Mouse (Mus musculus) activated CD4-positive, CD25-positive, alpha-beta regulatory T cell, adult 4 months (primary cell): ENCODE results near the gene Egln1. TPM values are rescaled to one million over a fixed set of nuclear protein-coding genes. Genes with fewer than 3 reads are reported as not detected.

Experiments used
- ATAC-seq: one replicate; pipeline ENCODE4 v1.8.0; 2017
- polyA plus RNA-seq, 2 experiments: library from polyadenylated mRNA; unstranded; fragments of 100-300 nt; shearing (Covaris generic); gene quantifications; one replicate each; pipeline ENCODE4 v1.2.1; 2017

Gene Egln1
- polyA plus RNA-seq: 10 to 100 TPM in 1 of 2 experiments, 1 to 10 TPM in 1; 9.3 to 12.4 TPM

DNA sequence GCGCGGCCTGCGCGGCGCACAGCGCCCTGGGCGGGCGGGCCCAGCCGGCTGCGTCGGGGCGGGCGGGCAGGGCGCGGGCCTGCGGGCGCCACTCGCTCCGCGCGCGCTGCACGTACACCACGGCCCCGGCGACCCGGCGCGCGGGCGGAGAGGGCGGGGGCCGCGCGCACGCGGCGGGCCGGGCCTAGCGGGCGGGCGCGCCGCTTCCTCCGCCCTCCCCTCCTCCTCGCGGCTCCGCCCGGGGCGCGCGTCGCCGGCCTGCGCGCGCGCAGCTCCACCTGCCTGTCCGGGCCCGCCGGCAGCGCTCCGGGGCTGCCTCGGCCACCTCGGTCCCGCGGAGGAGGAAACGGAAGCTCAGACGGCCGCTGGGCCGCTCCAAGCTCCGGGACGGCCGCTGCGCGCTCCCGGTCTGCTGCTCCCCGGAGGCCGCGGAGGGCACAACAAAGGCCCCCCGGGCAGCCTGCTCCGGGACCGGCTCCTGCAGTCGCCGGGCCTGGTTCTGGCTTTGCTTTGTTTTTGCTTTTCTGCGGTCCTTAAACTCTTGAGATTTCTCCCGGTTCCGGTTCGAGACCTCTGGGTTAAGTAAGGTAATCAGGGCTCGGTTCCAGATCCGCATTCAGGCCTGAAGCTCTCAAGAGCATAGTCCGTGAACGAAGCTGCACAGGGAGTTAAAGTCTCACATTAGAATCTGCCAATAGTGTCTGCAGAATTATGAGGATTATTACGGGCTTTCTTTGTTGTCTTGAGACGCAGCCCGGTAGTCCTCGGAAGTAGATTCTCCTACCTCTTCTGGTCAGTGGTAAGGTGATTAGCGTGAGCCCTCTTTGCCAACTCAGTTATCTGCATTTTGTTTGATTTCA, at the start of gene Egln1:
Egln1 (minus strand) TSS at position 116 of the 860 bp plus-strand sequence.
- peak; percentile 66 for ATAC-seq

- ATAC-seq: no peak
Measured at GRCm38 (mm10) chr8:124995776-124996175, 46.7 kb upstream of the Egln1 start.

GRCm38 (mm10) chr8:124991668-124991926, 42.5 kb upstream of the Egln1 start:
- no peak for ATAC-seq

DNA sequence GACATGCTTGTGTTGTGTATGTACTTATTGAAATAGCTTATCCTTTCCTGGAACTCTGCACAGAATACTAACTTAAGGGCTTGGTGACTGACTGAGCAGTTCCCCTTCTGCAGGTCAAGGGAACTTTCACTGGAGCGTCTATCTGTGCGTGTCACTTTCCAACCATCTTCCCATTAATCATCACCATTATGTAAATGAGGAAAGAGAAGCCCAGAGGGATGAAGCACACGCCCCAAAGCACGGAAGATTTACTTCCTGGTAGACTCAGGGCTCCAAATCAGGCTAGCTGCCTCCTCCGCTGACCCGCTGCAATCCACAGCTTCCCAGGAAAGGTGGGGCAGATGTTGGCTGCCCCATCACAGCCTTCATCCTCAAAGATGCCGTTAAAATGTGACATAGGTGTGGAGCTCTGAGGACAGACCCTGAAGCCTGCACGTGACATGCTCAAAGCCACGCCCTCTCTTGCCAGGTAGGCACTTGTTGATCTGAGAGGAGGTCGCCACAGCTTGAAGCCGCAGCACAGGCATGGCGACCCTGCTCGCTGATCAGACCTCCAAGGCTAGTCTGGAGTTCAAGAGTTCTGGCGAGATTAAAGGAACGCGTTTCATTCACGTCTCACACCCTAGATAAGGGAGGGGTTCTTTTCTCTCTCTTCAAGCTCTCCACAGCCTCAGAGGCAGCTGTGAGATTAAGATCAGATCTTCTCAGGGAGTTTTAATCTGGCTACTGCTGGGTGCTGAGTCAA, 42.0 kb upstream of the Egln1 start:
- no peak for ATAC-seq

GRCm38 (mm10) chr8:124980828-124981227, 31.7 kb upstream of the Egln1 start:
- ATAC-seq: no peak

- no peak for ATAC-seq
Measured at GRCm38 (mm10) chr8:124980036-124980435, 30.9 kb upstream of the Egln1 start.

GRCm38 (mm10) chr8:124978026-124978425, 28.9 kb upstream of the Egln1 start:
- ATAC-seq: no peak

GRCm38 (mm10) chr8:124976211-124976610, 27.1 kb upstream of the Egln1 start:
- no peak for ATAC-seq

GRCm38 (mm10) chr8:124974254-124974653, 25.1 kb upstream of the Egln1 start:
- ATAC-seq: no peak

DNA sequence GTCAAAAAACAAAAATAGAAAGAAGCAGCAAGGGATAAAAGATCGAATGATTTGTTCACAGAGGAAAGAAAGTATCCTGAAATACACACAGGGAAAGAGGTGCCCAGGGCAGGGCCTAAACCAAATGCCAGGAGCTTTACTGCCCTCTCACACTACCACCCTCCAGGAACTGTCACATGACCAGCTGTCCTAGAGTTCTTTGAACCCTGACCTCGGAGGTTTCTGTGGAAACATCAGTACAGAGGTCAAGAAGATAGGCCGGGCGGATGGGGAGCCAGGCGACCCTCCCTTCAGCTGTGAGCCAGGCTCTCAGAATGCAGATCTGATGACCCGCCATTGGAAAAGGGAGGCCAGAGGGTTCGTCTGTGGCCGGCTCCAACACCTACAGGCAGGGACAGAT, 24.1 kb upstream of the Egln1 start:
- no peak for ATAC-seq

DNA sequence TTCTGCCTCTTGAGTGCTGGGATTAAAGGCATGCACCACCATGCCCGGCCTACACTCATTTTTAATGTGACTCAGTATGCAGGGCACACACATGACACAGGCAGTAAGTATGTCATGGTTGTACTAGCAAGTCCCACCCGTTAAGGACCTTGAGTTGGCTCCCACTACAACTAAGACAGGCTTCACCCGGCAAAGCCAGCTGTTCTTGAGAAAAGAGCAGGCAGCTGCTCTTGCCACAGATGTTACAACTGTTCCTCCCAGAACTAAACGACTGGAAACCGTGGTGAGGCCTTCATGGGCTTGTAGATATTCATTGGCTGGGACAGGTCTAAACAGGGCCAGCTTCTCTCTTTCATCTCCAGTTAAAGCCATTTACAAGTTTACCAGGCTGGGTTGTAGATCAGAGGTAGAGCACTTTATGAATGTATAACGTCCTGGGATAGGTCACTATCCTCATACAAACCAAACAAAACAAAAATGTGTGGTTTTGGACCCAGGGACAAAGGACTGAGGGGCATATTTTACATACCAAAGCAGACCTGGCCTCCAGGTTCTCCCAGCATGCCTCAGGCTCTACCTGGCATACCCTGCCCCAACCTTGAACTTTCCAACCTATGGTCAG, 21.3 kb upstream of the Egln1 start:
- ATAC-seq: no peak

GRCm38 (mm10) chr8:124964966-124965365, 15.8 kb upstream of the Egln1 start:
- no peak for ATAC-seq

DNA sequence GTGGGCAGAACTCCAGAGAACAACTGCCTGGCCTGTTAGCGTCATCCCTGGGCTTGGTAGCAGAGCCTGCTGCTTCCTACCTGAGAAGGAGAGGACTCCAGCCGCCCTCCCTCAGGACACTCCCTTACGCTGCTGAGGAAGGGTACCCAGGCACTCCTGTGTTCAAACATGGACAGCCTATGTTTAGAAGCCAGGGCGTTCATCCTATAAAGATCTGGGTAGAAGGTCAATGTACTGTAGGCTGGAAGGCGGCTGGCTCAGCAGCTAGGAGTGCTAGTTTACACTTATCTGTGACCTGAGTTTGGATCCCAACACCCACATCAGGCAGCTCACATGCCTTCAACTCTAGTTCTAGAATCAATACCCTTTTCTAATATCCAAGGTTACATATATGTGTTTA, 14.1 kb upstream of the Egln1 start:
- no peak for ATAC-seq

DNA sequence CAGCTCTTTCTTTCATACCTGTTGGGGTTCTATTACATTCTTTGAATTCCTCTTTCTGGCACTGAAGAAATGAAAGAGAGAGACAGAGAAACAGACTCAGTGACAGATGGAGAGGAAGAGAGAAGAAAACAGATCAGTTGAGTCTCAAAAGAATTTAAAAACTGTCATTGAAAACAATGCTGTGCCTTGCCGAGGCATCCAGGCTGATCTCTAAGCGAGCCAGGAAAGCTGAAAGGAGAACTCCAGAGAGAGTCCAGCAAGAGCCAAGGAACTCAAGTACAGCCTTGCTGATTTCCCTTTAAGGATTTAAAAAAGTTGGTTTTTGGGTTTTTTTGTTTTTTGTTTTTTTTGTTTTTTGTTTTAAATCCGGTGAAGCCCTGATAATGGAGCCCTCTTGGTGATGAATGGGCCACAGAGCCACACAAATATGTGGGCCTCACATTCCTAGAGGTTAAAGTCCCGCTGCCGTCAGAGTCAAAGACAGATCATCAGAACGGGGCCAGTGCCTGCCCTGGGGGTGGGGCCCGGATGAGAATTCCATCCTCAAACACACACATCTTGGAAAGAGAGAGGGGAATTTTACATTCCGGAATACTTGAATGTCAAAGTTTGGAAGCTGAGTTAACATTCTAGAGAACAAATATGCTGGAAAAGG, 11.2 kb upstream of the Egln1 start:
- no peak for ATAC-seq

DNA sequence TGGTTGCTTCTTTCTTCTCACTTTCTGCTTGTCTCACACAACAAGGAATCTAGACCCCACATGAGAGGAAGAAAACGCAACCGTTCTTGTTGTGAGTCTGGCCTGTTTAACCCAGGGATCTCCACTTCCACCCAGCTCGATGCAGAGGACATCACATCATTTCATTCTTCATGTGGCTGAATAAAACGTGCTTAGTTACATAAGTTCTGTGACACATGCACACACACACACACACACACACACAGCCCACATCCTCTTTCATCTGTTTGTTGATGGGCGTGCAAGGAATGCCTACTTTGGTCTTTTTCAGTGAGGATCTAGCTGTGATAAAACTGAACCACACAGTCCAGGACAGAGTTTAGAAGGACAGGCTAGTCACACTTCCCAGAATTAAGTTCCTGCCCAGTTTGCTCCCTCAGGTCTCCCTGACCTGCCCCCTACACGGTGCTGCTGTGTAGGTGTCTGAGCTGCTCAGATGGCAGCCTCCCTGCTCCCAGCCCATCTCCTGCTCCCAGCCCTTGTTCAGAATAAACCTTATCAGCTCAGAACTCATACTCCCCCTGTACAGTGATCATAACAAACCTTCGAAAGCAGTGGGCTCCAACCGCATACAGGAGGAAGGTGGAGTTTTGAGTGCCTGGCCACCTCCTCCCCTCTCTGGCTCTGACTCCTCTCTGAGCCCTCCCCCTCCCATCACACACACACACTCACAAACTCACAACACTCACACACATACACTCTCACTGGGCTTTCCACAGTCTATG, 10.5 kb upstream of the Egln1 start:
- peak; percentile 80 for ATAC-seq

GRCm38 (mm10) chr8:124954572-124955082, 5.5 kb upstream of the Egln1 start:
- ATAC-seq: no peak

- no peak for ATAC-seq
Measured at GRCm38 (mm10) chr8:124953188-124953587, 4.1 kb upstream of the Egln1 start.

DNA sequence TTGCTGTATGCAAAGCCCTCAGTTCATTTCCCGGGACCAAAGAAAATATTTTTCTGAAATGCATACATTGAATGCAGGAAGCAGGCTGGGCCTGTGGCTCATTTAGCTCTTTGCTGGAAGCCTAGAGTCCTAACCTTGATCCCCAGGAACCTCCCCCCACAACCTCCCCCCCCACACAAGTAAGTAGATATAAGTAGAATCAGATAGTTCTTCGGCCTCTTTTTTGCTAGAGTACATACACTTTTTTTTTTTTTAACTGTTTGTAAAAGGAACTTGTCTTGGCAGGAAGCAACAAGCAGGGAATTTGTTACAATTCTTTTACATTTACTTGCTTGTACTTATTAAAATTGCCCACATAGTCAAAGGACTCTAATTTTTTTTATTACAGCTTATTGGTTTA, 1.7 kb upstream of the Egln1 start:
- ATAC-seq: no peak

DNA sequence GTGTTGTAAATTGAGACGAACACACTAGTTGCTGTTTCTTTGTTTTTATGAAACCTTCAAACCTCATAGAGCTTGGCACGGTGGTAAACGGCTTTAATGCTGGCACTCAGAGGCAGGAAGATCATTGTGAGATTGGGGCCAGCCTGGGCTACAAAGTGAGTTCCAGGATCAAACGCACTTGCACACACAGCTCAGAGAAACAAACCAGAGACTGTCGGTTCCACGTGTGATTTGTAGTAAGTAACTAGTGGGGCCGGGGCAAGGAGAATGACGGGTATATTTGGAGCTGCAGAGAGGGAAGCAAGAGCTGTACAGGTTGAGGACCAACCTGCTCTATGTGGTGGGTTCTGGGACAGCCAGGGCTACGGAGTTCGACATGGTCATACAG, 939 bp upstream of the Egln1 start:
- ATAC-seq: no peak

DNA sequence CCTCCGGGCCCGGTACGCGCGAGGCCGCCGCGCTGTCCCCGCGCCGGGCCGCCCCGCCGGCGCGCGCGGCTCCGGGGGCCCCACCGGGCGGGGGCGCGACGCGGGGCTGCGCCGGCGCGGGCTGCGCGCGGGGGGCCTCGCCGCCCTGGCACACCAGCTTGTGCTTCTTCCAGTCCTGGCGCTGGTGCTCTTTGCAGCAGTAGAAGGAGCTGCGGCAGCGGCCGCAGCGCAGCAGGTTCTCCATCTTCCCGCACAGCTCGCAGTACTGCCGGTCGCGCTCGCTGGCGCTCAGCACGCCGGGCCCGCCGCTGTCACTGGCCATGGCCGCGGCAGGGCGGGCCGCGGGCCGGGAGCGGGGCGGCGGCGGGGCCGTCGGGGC, 402 bp downstream of the Egln1 start:
- peak; percentile 8 for ATAC-seq

DNA sequence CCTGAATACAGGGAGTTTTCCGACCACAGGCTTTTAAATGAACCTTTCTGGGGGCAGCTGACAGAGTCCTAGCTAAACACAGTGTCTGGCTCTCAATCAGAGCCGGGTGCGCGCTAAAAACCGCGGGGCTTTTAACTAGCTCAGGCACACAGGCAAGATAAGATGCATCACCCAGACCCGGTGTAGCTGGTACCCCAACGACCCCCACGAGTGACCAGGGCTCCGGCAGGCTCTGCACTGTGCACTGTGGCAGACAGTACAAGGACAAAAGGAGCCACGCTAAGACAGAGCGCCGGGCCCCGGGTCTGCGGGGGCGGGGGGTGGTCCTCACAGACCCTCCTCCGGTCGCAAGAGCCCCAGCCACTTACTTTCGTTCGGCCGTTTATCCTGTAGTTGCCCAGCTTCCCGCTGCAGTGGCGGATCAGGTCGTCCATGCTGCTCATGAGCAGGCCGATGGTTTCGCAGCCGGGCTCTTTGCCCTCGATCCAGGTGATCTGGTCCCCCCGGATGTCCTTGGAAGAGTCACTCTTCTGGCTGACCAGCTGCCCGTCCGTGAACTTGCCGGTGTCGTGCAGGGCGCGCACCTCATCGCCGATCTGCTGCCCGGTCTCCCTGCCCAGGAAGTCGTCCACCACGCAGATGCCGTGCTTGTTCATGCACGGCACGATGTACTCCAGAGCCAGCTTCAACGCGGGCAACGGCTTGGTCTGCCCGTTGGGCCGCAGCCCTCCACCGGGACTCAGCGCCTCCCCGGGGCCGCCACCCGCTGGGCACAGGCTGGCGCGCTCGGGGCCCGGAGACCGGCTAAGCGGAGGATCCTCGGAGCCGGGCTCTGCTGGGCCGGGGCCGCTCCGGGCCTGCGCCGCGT, 1.0 kb downstream of the Egln1 start:
- ATAC-seq: peak; percentile 25
